Mouse (Mus musculus) urinary bladder, postnatal 4 days (tissue): ENCODE data around the gene Olfr481.

Source experiments
- DNase-seq, 2 experiments: peaks; one replicate each; pipeline ENCODE4 v3.0.0; 2021 to 2022; ENCODE audit warnings: low spot score in 2 of 2

Olfr481 gene

DNA sequence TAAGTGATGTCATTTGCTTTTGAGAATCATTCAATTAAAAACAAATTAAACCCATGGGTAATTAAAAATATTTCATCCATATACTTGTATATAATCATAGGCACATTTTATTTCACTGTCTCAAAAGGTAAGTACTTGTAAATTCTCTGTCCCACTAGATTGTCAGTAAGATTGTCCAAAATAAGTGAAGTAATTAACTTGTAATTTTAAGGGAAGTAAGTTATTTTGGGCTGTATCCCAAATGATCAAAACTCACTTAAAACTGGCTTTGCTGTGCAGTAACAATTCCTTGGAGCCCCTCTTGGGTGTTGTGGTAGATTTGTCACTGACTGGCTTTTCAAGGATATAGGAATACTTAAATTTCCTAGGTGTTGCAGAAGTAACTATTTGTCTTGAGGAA lies at the start of gene Olfr481:
TSS of gene Olfr481 (plus strand) at position 301 of the 400 bp plus-strand sequence.
- DNase-seq: no peak

DNA sequence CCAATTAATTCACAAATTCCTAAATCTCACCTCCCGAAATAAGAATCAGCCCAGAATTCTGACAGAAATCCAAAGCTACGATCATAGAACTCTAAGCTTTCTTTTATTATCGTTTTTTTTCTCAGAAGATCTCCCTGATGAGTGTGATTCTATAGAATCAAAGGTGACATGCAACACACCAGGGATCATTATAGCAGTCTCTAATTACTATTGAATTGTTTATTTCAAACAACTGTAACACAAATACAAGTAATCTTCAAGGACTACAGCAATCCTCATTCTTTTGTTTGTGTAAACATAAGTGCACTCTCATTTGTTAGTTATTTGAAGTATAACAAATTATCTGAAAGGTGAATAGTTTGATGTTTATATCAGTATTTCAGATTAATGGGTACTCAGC lies 45.8 kb upstream of the Olfr481 start, which contains the start of gene Olfr478:
TSS of gene Olfr478 (minus strand) at position 101 of the 400 bp plus-strand sequence.
- DNase-seq: no peak

DNA sequence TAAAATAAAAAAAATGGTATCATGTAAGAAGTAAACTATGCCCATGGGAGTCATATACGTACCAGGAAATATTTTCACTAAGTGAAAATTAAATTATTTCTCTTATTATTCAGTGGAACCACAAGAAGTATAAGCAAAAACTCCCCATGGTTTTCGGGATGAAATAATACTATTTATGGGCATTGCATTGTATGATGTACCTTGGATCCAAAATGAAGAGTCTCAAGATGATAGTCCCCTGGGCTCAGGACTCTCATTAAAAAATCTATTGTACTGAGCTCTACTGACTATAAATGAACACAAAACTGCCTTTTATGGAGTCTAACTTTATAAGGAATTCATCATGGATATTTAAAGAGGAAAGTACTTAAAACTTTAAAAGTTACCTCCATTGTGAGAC lies 29.3 kb upstream of the Olfr481 start, which contains the start of gene Olfr479:
TSS of gene Olfr479 (plus strand) at position 301 of the 400 bp plus-strand sequence.
- DNase-seq: no peak

DNA sequence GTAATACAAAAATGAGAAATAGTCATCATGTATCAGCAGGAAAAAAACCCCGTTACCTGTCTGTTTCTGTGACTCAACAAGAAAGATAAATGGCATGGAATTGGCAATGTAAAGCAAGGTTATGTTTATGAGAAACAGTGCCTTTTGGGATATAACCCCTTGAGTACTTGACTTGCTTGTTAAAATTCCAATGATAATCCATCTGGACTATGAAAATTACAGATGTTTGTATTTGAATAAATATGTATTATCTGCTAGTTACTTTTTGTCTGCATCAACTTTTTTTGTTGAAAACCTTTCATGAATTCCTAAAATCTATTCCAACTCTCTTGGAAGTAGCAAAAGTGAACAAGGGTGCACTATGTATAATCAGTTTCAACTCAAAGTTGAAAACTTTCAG lies 12.4 kb upstream of the Olfr481 start, which contains the start of gene Olfr480:
TSS of gene Olfr480 (minus strand) at position 101 of the 400 bp plus-strand sequence.
- DNase-seq: no peak

DNA sequence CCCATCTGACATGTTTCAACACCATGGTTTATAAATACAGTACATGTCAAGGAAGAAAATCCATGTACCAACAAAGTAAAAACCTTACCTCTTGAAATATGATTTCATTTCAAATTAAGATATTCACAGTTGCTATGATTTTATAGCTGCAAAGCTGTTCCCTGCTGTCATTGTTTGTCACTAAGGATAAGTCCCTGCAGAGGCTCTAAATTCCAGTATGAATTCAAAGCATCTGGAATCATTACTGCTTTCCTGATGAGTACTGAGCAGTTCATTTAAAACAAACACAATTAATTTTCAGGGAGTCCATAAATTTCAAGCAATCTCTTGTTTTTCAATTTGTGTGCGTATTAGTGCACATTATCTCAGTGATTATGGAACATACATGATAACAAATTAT lies 17.8 kb downstream of the Olfr481 start, which contains the start of gene Olfr482:
TSS of gene Olfr482 (minus strand) at position 101 of the 400 bp plus-strand sequence.
- DNase-seq: no peak

DNA sequence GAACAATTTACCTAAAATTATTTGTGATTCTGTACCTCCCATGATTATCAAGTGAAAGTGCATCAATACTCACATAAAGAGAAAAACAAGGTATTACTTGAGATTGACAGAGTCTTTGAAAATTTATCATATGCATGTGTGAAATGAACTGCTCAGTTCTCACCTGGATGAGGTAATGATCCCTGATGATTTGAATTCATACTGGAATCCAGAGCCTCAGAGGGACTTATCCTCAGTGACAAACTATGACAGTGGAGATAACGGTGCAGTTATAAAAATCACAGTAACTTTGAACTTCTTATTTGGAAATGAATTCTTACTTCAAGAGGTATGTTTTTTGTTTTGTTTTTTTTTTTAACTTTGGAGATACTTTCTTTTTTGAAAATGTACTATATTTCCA lies 20.9 kb downstream of the Olfr481 start, which contains the start of gene Olfr483:
TSS of gene Olfr483 (plus strand) at position 301 of the 400 bp plus-strand sequence.
- no peak for DNase-seq

DNA sequence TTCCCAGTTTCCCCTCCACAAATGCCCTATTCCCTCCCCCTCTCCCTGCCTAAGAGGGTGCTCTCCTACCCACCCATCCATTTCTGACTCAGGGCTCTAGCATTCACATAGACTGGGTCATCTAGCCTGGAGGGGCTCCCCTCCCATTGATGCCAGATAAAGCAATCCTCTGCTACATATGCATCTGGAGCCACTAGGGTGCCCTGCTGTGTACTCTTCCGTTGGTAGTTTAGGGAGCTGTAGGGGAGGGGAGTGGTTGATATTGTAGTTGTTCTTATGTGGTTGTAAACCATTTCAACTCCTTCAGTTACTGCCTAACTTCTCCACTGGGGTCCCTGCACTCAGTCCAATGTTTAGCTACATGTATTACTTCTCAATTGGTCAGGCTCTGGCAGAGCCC lies 41.0 kb downstream of the Olfr481 start:
- DNase-seq: no peak

DNA sequence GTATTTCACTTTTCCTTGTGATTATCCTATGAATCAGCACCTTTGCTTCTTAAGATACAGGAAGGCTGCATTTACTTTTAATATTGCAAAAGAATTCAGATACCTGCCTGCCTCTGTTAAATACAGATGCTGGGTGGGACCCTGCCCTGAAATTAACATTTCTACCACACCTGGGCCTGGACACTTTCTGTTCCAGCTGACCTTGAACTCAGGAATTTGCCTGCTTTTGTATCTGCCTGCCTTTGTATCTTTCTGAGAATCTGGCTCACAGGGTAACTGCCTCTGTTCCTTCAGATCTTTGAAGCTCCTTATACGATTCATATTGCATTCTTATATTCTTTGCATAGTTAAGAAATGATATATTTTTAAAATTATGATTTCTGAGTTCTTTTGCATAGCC lies 41.8 kb downstream of the Olfr481 start:
- DNase-seq: no peak

DNA sequence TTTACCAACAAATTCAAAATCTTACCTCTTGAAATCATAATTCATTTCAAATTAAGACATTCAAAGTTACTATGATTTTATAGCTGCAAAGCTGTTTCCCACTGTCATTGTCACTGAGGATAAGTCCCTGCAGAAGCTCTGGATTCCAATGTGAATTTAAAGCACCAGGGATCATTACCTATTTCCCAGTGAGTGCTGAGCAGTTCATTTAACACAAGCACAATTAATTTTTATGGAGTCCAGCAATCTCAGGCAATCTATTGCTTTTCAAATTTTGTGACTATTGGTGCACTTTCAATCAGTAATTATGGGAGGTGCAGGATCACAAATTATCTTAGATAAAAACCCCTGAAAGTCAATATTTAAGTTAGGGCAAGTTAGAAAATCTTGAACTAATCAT lies 47.7 kb downstream of the Olfr481 start, which contains the start of gene Olfr484:
TSS of gene Olfr484 (minus strand) at position 101 of the 400 bp plus-strand sequence.
- no peak for DNase-seq
